In the genomic region with DNA sequence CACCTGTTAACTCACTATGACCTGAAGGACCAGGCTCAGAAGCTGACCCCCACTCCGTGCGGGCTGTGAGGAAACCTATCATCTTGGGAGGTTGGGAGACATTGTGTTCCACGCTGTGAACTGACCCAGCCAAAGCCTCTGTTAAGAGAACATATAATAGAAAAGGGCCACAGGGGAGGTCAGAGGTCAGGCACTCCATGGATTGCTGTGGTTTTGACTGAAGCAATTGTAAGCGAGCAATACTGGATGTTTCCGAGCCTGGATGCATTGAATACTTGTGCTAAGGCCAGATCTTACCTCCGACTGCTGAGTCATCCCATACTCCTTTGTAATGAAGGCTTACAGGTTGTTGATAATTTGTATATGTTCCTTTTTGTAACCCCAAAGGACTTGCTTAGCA, we compare ENCODE assay signal across 24 mouse cellular contexts.
DNase-seq lines count a peak whose midpoint lies in the region; ATAC-seq lines count a peak whose summit lies in the region.
"Had no signal": no experiment of that assay in that cellular context is flagged by ENCODE, and none has a peak within 500 bp of the region (broad histone marks: within the 10 kb centered on the region; RNA-seq: fewer than 3 reads in every experiment).

No protein-coding gene starts in this region.

- no peak overlapping the region for H3K4me2 ChIP-seq in hindbrain, embryonic 14.5 days (replicated peaks)
- no peak overlapping the region for H3K4me2 ChIP-seq in intestine, embryonic 16.5 days (ENCODE audit: low read depth, low read length)
- H3K4me2 ChIP-seq: embryonic facial prominence, embryonic 13.5 days; forebrain, embryonic 15.5 days; heart, embryonic 15.5 days; hindbrain, embryonic 15.5 days had no signal

- H3K4me3 ChIP-seq in hindbrain, embryonic 10.5 days, result no peak overlapping the region
- H3K4me3 ChIP-seq in hindbrain, embryonic 14.5 days (replicated peaks; ENCODE audit: low read length), result no peak overlapping the region
- H3K4me3 ChIP-seq in intestine, embryonic 16.5 days (ENCODE audit: low read length), result no peak overlapping the region
- H3K4me3 ChIP-seq: embryonic facial prominence, embryonic 13.5 days; erythroblast, embryonic 14.5 days; forebrain, embryonic 10.5 days; forebrain, embryonic 15.5 days; heart, embryonic 10.5 days; heart, embryonic 15.5 days; hindbrain, embryonic 15.5 days had no signal

- no peak overlapping the region for H3K27ac ChIP-seq in hindbrain, embryonic 10.5 days
- H3K27ac ChIP-seq in hindbrain, embryonic 14.5 days, result no peak overlapping the region
- H3K27ac ChIP-seq in intestine, embryonic 16.5 days (ENCODE audit: low read length), result no peak overlapping the region
- H3K27ac ChIP-seq: embryonic facial prominence, embryonic 13.5 days; forebrain, embryonic 10.5 days; forebrain, embryonic 15.5 days; heart, embryonic 10.5 days; heart, embryonic 15.5 days; hindbrain, embryonic 15.5 days had no signal

- no peaks in the 10 kb centered on the region for H3K36me3 ChIP-seq in hindbrain, embryonic 10.5 days
- H3K36me3 ChIP-seq in hindbrain, embryonic 14.5 days (replicated peaks; ENCODE audit: control insufficient read depth, insufficient read depth), result no peaks in the 10 kb centered on the region
- H3K36me3 ChIP-seq in intestine, embryonic 16.5 days (ENCODE audit: control insufficient read depth, insufficient read depth, low read length), result no peaks in the 10 kb centered on the region
- H3K36me3 ChIP-seq: embryonic facial prominence, embryonic 13.5 days; forebrain, embryonic 10.5 days; forebrain, embryonic 15.5 days; heart, embryonic 10.5 days; heart, embryonic 15.5 days; hindbrain, embryonic 15.5 days had no signal

- ATAC-seq in hindbrain, embryonic 14.5 days (ENCODE audit: low FRiP score), result no peak
- no peak for ATAC-seq in intestine, embryonic 16.5 days
- ATAC-seq: activated CD4-positive, CD25-positive, alpha-beta regulatory T cell, adult 4 months; forebrain, embryonic 15.5 days; intestine, postnatal 0 days had no signal

- H3K27me3 ChIP-seq in hindbrain, embryonic 10.5 days (ENCODE audit: insufficient read depth, poor library complexity, severe bottlenecking), result peaks cover 3% of the 10 kb centered on the region; the same call in 1 of the 2 replicates
- H3K27me3 ChIP-seq in hindbrain, embryonic 14.5 days (ENCODE audit: control insufficient read depth, insufficient read depth, low read length), result no peaks in the 10 kb centered on the region
- H3K27me3 ChIP-seq in intestine, embryonic 16.5 days (replicated peaks; ENCODE audit: control insufficient read depth, insufficient read depth, low read length), result no peaks in the 10 kb centered on the region
- H3K27me3 ChIP-seq: embryonic facial prominence, embryonic 13.5 days; forebrain, embryonic 15.5 days; heart, embryonic 15.5 days; hindbrain, embryonic 15.5 days had no signal

- H3K9me3 ChIP-seq in hindbrain, embryonic 10.5 days, result no peaks in the 10 kb centered on the region
- H3K9me3 ChIP-seq in hindbrain, embryonic 14.5 days (ENCODE audit: control insufficient read depth, low read length), result 0 out of 2 replicates have a peak, but pooled peaks cover 3% of the 10 kb centered on the region
- no peaks in the 10 kb centered on the region for H3K9me3 ChIP-seq in intestine, embryonic 16.5 days (ENCODE audit: control insufficient read depth, low read length)
- H3K9me3 ChIP-seq: embryonic facial prominence, embryonic 13.5 days; forebrain, embryonic 10.5 days; forebrain, embryonic 15.5 days; heart, embryonic 10.5 days; heart, embryonic 15.5 days; hindbrain, embryonic 15.5 days had no signal

- H3K9ac ChIP-seq in hindbrain, embryonic 14.5 days, result no peak overlapping the region
- no peak overlapping the region for H3K9ac ChIP-seq in intestine, embryonic 16.5 days (ENCODE audit: low read depth, low read length)
- H3K9ac ChIP-seq: embryonic facial prominence, embryonic 13.5 days; forebrain, embryonic 15.5 days; heart, embryonic 15.5 days; hindbrain, embryonic 15.5 days had no signal

- peaks cover 21% of the 10 kb centered on the region for H3K4me1 ChIP-seq in hindbrain, embryonic 10.5 days (replicated peaks)
- H3K4me1 ChIP-seq in hindbrain, embryonic 14.5 days (replicated peaks; ENCODE audit: control insufficient read depth, insufficient read depth, low read length), result no peaks in the 10 kb centered on the region
- H3K4me1 ChIP-seq in intestine, embryonic 16.5 days (ENCODE audit: control insufficient read depth, insufficient read depth, low read length), result no peaks in the 10 kb centered on the region

- DNase-seq in hindbrain, embryonic 10.5 days (ENCODE audit: low spot score), result peak; percentile 22
- DNase-seq in hindbrain, embryonic 14.5 days (ENCODE audit: low spot score), result no peak
- DNase-seq in NIH3T3 (ENCODE audit: low read depth), result peak; percentile 67
- peak; percentile 28 for DNase-seq in embryo, embryonic 11 days
- DNase-seq in spleen, adult 12 weeks (ENCODE audit: low spot score), result no peak
- DNase-seq in urinary bladder, postnatal 36 days (ENCODE audit: low spot score in 2 of 2), result no peak
- DNase-seq: adrenal gland, postnatal 14 days; cerebellum, adult 11-12 months; cerebellum, adult 9-11 months; cerebellum, postnatal 36 days; gastrocnemius, postnatal 10 days; heart, adult 18-20 months; heart, postnatal 14 days; kidney, adult 8-10 months had no signal

- WGBS in hindbrain, embryonic 10.5 days, result 24% methylated on average over 6 of the region's 6 CpGs
- WGBS in hindbrain, embryonic 14.5 days, result 21% methylated on average over 6 of the region's 6 CpGs
- WGBS in intestine, embryonic 16.5 days, result 84% methylated on average over 6 of the region's 6 CpGs

Comparison
In these comparisons a context has a peak if more than half of its experiments do, and no peak if none do; other contexts are left out.
1. DNase-seq: peak in hindbrain, embryonic 10.5 days (single experiment), NIH3T3 (single experiment) and embryo, embryonic 11 days (single experiment); none in hindbrain, embryonic 14.5 days (single experiment), spleen, adult 12 weeks (single experiment) and urinary bladder, postnatal 36 days (0 of 2).